Mouse (Mus musculus): ENCODE measurements around the gene Gpr107.

- TF ChIP-seq CTCF (IDR thresholded peaks at IDR 0.05) (no peak), EP300 (IDR thresholded peaks at IDR 0.05) (no peak)
These were observed 50.8 kb downstream of the Gpr107 start for GRCm38 (mm10) chr2:31202956-31203355.
